ENCODE assay signal across 24 mouse cellular contexts in genomic region chr6:49339145-49339544, GRCm38 (mm10). TPM values are rescaled to one million over a fixed set of nuclear protein-coding genes. Genes with fewer than 3 reads are reported as not detected.
DNase-seq lines count a peak whose midpoint lies in the region; ATAC-seq and TF ChIP-seq lines count a peak whose summit lies in the region.
"Had no signal": no experiment of that assay in that cellular context is flagged by ENCODE, and none has a peak within 500 bp of the region (broad histone marks: within the 10 kb centered on the region; RNA-seq: fewer than 3 reads in every experiment).

No protein-coding gene starts in this region.

- no peak overlapping the region for H3K9ac ChIP-seq in forebrain, embryonic 15.5 days (replicated peaks)
- no peak overlapping the region for H3K9ac ChIP-seq in intestine, embryonic 15.5 days
- H3K9ac ChIP-seq: heart, embryonic 15.5 days; liver, embryonic 13.5 days; lung, embryonic 14.5 days had no signal

- ATAC-seq in forebrain, embryonic 15.5 days (replicated peaks), result no peak
- ATAC-seq in erythroid progenitor cell, adult 5-6 weeks (replicated peaks; ENCODE audit: low FRiP score, poor library complexity, severe bottlenecking), result 0 out of 2 replicates have a peak, but pooled peaks have one; percentile 25
- ATAC-seq in intestine, embryonic 15.5 days, result no peak

- intact Hi-C loops in left cerebral cortex, postnatal 25 days (cut with DNase I), result no loop called here
- intact Hi-C loops in left cerebral cortex, postnatal 4 days (cut with DNase I), result no loop called here

- DNase-seq in forebrain, embryonic 10.5 days (ENCODE audit: extremely low spot score, low spot score), result no peak
- peak; percentile 14 to 73 for DNase-seq in left cerebral cortex, postnatal 25 days (ENCODE audit: low spot score in 2 of 2)
- no peak for DNase-seq in left cerebral cortex, postnatal 4 days
- no peak for DNase-seq in cerebellum, adult 18-20 months
- DNase-seq: gastrocnemius, postnatal 14 days; kidney, adult 8-10 months; kidney, postnatal 14 days; liver, embryonic 13.5 days; lung, postnatal 36 days had no signal

- H3K4me1 ChIP-seq in forebrain, embryonic 10.5 days, result peaks cover 16% of the 10 kb centered on the region
- no peaks in the 10 kb centered on the region for H3K4me1 ChIP-seq in forebrain, embryonic 15.5 days
- peaks cover 21% of the 10 kb centered on the region for H3K4me1 ChIP-seq in E14TG2a.4 (replicated peaks; ENCODE audit: low read depth, low read length)
- H3K4me1 ChIP-seq in intestine, embryonic 15.5 days (replicated peaks), result no peaks in the 10 kb centered on the region
- H3K4me1 ChIP-seq: heart, embryonic 15.5 days; liver, embryonic 13.5 days had no signal

- 46% methylated on average over 6 of the region's 6 CpGs for WGBS in forebrain, embryonic 10.5 days
- 41% methylated on average over 6 of the region's 6 CpGs for WGBS in forebrain, embryonic 15.5 days
- 42% methylated on average over 6 of the region's 6 CpGs for WGBS in intestine, embryonic 15.5 days

- peak overlapping the region; percentile 56; the same call in 1 of the 2 replicates for H3K27ac ChIP-seq in forebrain, embryonic 10.5 days
- no peak overlapping the region for H3K27ac ChIP-seq in forebrain, embryonic 15.5 days (replicated peaks)
- H3K27ac ChIP-seq in intestine, embryonic 15.5 days, result no peak overlapping the region
- H3K27ac ChIP-seq: heart, embryonic 15.5 days; layer of hippocampus, adult 2 months; liver, embryonic 13.5 days; stomach, postnatal 0 days had no signal

- TF ChIP-seq CTCF in E14TG2a.4 (conservative IDR thresholded peaks at IDR 0.05; ENCODE audit: low read length), result no peak

- H3K4me3 ChIP-seq in forebrain, embryonic 10.5 days, result peak overlapping the region; percentile 23
- no peak overlapping the region for H3K4me3 ChIP-seq in forebrain, embryonic 15.5 days
- peak overlapping the region; percentile 71 for H3K4me3 ChIP-seq in E14TG2a.4 (replicated peaks; ENCODE audit: low read length)
- H3K4me3 ChIP-seq in intestine, embryonic 15.5 days (replicated peaks), result no peak overlapping the region
- H3K4me3 ChIP-seq: heart, embryonic 15.5 days; layer of hippocampus, adult 2 months; liver, embryonic 13.5 days had no signal

- H3K9me3 ChIP-seq in forebrain, embryonic 10.5 days, result no peaks in the 10 kb centered on the region
- no peaks in the 10 kb centered on the region for H3K9me3 ChIP-seq in forebrain, embryonic 15.5 days
- no peaks in the 10 kb centered on the region for H3K9me3 ChIP-seq in E14TG2a.4 (ENCODE audit: low read length)
- no peaks in the 10 kb centered on the region for H3K9me3 ChIP-seq in intestine, embryonic 15.5 days
- H3K9me3 ChIP-seq: heart, embryonic 15.5 days; liver, embryonic 13.5 days had no signal

- H3K27me3 ChIP-seq in forebrain, embryonic 10.5 days (ENCODE audit: poor library complexity, severe bottlenecking), result no peaks in the 10 kb centered on the region
- no peaks in the 10 kb centered on the region for H3K27me3 ChIP-seq in forebrain, embryonic 15.5 days
- no peaks in the 10 kb centered on the region for H3K27me3 ChIP-seq in E14TG2a.4 (ENCODE audit: insufficient read depth, low read length)
- no peaks in the 10 kb centered on the region for H3K27me3 ChIP-seq in intestine, embryonic 15.5 days (replicated peaks)
- H3K27me3 ChIP-seq: heart, embryonic 15.5 days; liver, embryonic 13.5 days had no signal

- H3K4me2 ChIP-seq in forebrain, embryonic 15.5 days (replicated peaks), result no peak overlapping the region
- H3K4me2 ChIP-seq in intestine, embryonic 15.5 days (replicated peaks), result no peak overlapping the region
- H3K4me2 ChIP-seq: heart, embryonic 15.5 days; liver, embryonic 13.5 days; lung, embryonic 14.5 days had no signal

- no peaks in the 10 kb centered on the region for H3K36me3 ChIP-seq in forebrain, embryonic 10.5 days (replicated peaks)
- H3K36me3 ChIP-seq in forebrain, embryonic 15.5 days, result no peaks in the 10 kb centered on the region
- peaks cover 6% of the 10 kb centered on the region for H3K36me3 ChIP-seq in E14TG2a.4 (ENCODE audit: insufficient read depth, low read length)
- H3K36me3 ChIP-seq in intestine, embryonic 15.5 days, result no peaks in the 10 kb centered on the region
- H3K36me3 ChIP-seq: heart, embryonic 15.5 days; liver, embryonic 13.5 days had no signal

RNA-seq across cellular contexts. Expression of gene Ccdc126, which starts 20.1 kb away (rescaled TPM):
- polyA plus RNA-seq in forebrain, embryonic 10.5 days (2016; fragmentation: Nextera tagmentation; extraction: Ambion mirVana), result 4.3 and 4.9 TPM in 2 replicates
- polyA plus RNA-seq in forebrain, embryonic 15.5 days (2015; fragmentation: Nextera tagmentation; extraction: Ambion mirVana), result 8.7 and 10.5 TPM in 2 replicates
- 10 to 100 TPM in 1 of 2 experiments, 1 to 10 TPM in 1; 9.8 to 10.1 TPM for total RNA-seq in left cerebral cortex, postnatal 25 days (2021)
- total RNA-seq in left cerebral cortex, postnatal 4 days (2021), result 1 to 10 TPM; 4.8 to 5.2 TPM
- 5.0 and 6.1 TPM in 2 replicates for total RNA-seq in erythroid progenitor cell, adult 5-6 weeks (2015; ENCODE audit: low replicate concordance)
- total RNA-seq in erythroid progenitor cell, adult 5-6 weeks (2017; ENCODE audit: low replicate concordance), result 1.4 and 2.4 TPM in 2 replicates
- 10.0 and 11.9 TPM in 2 replicates for polyA plus RNA-seq in intestine, embryonic 15.5 days (2015; fragmentation: Nextera tagmentation; extraction: Ambion mirVana)

RNA-seq across cellular contexts. Expression of gene Fam221a, which starts 28.4 kb away (rescaled TPM):
- polyA plus RNA-seq in forebrain, embryonic 10.5 days (2016; fragmentation: Nextera tagmentation; extraction: Ambion mirVana), result 3.5 and 5.8 TPM in 2 replicates
- 4.5 and 6.5 TPM in 2 replicates for polyA plus RNA-seq in forebrain, embryonic 15.5 days (2015; fragmentation: Nextera tagmentation; extraction: Ambion mirVana)
- 1 to 10 TPM in 1 of 2 experiments, under 1 TPM in 1; 0.85 to 1.6 TPM for total RNA-seq in left cerebral cortex, postnatal 25 days (2021)
- total RNA-seq in left cerebral cortex, postnatal 4 days (2021), result 1 to 10 TPM; 2.4 to 2.9 TPM
- 4.6 TPM in 1 of 2 replicates, not detected in the other for total RNA-seq in erythroid progenitor cell, adult 5-6 weeks (2015; ENCODE audit: low replicate concordance)
- not detected in 2 replicates for total RNA-seq in erythroid progenitor cell, adult 5-6 weeks (2017; ENCODE audit: low replicate concordance)
- polyA plus RNA-seq in intestine, embryonic 15.5 days (2015; fragmentation: Nextera tagmentation; extraction: Ambion mirVana), result 4.7 and 6.6 TPM in 2 replicates
- total RNA-seq: MEL; monocyte, adult 5-6 weeks had no signal

RNA-seq across cellular contexts. Expression of gene Stk31, which starts 56.3 kb away (rescaled TPM):
- polyA plus RNA-seq in forebrain, embryonic 10.5 days (2016; fragmentation: Nextera tagmentation; extraction: Ambion mirVana), result 0.05 and 0.09 TPM in 2 replicates
- 0.06 and 0.10 TPM in 2 replicates for polyA plus RNA-seq in forebrain, embryonic 15.5 days (2015; fragmentation: Nextera tagmentation; extraction: Ambion mirVana)
- total RNA-seq in left cerebral cortex, postnatal 25 days (2021), result 1 to 10 TPM; 1.4 to 1.5 TPM
- total RNA-seq in left cerebral cortex, postnatal 4 days (2021), result 1 to 10 TPM in 1 of 2 experiments, under 1 TPM in 1; 0.95 to 1.1 TPM
- total RNA-seq in erythroid progenitor cell, adult 5-6 weeks (2015; ENCODE audit: low replicate concordance), result not detected in 2 replicates
- not detected in 2 replicates for total RNA-seq in erythroid progenitor cell, adult 5-6 weeks (2017; ENCODE audit: low replicate concordance)
- 0.06 TPM in 1 of 2 replicates, not detected in the other for polyA plus RNA-seq in intestine, embryonic 15.5 days (2015; fragmentation: Nextera tagmentation; extraction: Ambion mirVana)
- total RNA-seq: hematopoietic stem cell, adult 5-6 weeks; megakaryocyte-erythroid progenitor cell, adult 5-6 weeks; MEL; monocyte, adult 5-6 weeks had no signal
- polyA plus RNA-seq: embryonic facial prominence, embryonic 14.5 days; inflammation-experienced regulatory T-cells, adult 6 months; liver, embryonic 13.5 days; lung, embryonic 14.5 days; neural tube, embryonic 11.5 days; stomach, postnatal 0 days had no signal

Comparison
In these comparisons a context has a peak if more than half of its experiments do, and no peak if none do; other contexts are left out.
1. DNase-seq: peak in left cerebral cortex, postnatal 25 days (2 of 2); none in forebrain, embryonic 10.5 days (single experiment), left cerebral cortex, postnatal 4 days (single experiment) and cerebellum, adult 18-20 months (0 of 2).
2. H3K4me3 ChIP-seq: peak in forebrain, embryonic 10.5 days (single experiment) and E14TG2a.4 (single experiment); none in forebrain, embryonic 15.5 days (single experiment) and intestine, embryonic 15.5 days (single experiment).